Mouse (Mus musculus) heart, postnatal 0 days (tissue): ENCODE measurements at regions not wholly inside any gene's neighbourhood (a gene's known extent, or its start where the extent isn't known, plus 50 kb on each side); places are given as distances from the start of the nearest gene placed in this dataset.

Experiments
- ATAC-seq: fragments of 200-750 bp; cut with Nextera tagmentation; 2 replicates; pipeline ENCODE4 v1.8.0; 2017; ENCODE audit warnings: low read depth, moderate number of reproducible peaks, moderate library complexity; ENCODE audit not compliant: insufficient read depth
- DNase-seq: peaks from one replicate; pipeline ENCODE4 v3.0.0-alpha.2; 2016; ENCODE audit warnings: low spot score
- H3K27ac ChIP-seq: fragments of 300-500 bp; sonication (generic); 2 replicates; pipeline ENCODE4 v1.5.1; 2014; ENCODE audit warnings: low read depth, mild to moderate bottlenecking
- H3K27me3 ChIP-seq: fragments of 300-500 bp; sonication (generic); 2 replicates; pipeline ENCODE4 v1.6.1; 2014; ENCODE audit warnings: low read length, mixed read lengths; ENCODE audit not compliant: control insufficient read depth, insufficient read depth
- H3K36me3 ChIP-seq: fragments of 300-500 bp; sonication (generic); replicated peaks from 2 replicates; pipeline ENCODE4 v1.6.1; 2014; ENCODE audit warnings: low read length, mixed read lengths; ENCODE audit not compliant: control insufficient read depth, insufficient read depth
- H3K4me1 ChIP-seq: fragments of 300-500 bp; sonication (generic); 2 replicates; pipeline ENCODE4 v1.6.1; 2014; ENCODE audit warnings: antibody characterized with exemption; ENCODE audit not compliant: control insufficient read depth, insufficient read depth
- H3K4me2 ChIP-seq: fragments of 300-500 bp; sonication (generic); 2 replicates; pipeline ENCODE4 v1.6.1; 2014; ENCODE audit warnings: low read depth, mild to moderate bottlenecking, low read length, moderate library complexity
- H3K4me3 ChIP-seq: fragments of 300-500 bp; sonication (generic); 2 replicates; pipeline ENCODE4 v1.5.1; 2014; ENCODE audit warnings: low read depth, low read length
- H3K9ac ChIP-seq: fragments of 300-500 bp; sonication (generic); replicated peaks from 2 replicates; pipeline ENCODE4 v1.6.1; 2014; ENCODE audit warnings: low read depth, low read length, mixed read lengths
- H3K9me3 ChIP-seq: fragments of 300-500 bp; sonication (generic); replicated peaks from 2 replicates; pipeline ENCODE4 v1.6.1; 2016; ENCODE audit warnings: low read length; ENCODE audit not compliant: control insufficient read depth
- CTCF ChIP-seq: IDR thresholded peaks from 2 replicates; pipeline ENCODE4 v1.5.1; 2016; ENCODE audit warnings: antibody characterized with exemption, control low read depth, low read depth
- EP300 ChIP-seq: IDR thresholded peaks from 2 replicates; pipeline ENCODE4 v1.6.1; 2016; ENCODE audit warnings: antibody characterized with exemption, low read depth
- WGBS: fragments of 180-500 bp; shearing (Covaris S2); extraction: QIAGEN DNeasy Blood & Tissue Kit; methylation state at CpG from one replicate; pipeline ENCODE4 v1.1.7; 2014; 5-methylcytosine and 5-hydroxymethylcytosine counted together

- H3K9ac ChIP-seq, result no peak overlapping the region
- DNase-seq, result peak; percentile 45
- no peaks in the 10 kb centered on the region for H3K36me3 ChIP-seq
- peak overlapping the region; percentile 25; the same call in 1 of the 2 replicates for H3K27ac ChIP-seq
- ATAC-seq, result no peak
- TF ChIP-seq EP300, result no peak
- TF ChIP-seq CTCF, result no peak
- no peaks in the 10 kb centered on the region; the same call in 1 of the 2 replicates for H3K9me3 ChIP-seq
- WGBS, result 38% methylated on average over 13 of the region's 13 CpGs
- H3K4me1 ChIP-seq, result no peaks in the 10 kb centered on the region
- H3K4me2 ChIP-seq, result no peak overlapping the region
- no peak overlapping the region for H3K4me3 ChIP-seq
- H3K27me3 ChIP-seq, result no peaks in the 10 kb centered on the region
Measured at GRCm38 (mm10) chr13:97462110-97462883, 221.4 kb downstream of the Enc1 start.

GRCm38 (mm10) chr13:97461207-97461606, 220.3 kb downstream of the Enc1 start:
- DNase-seq, result no peak
- Histone ChIP-seq H3K4me3 (no peak overlapping the region), H3K9ac (no peak overlapping the region), H3K4me1 (no peaks in the 10 kb centered on the region), H3K9me3 (no peaks in the 10 kb centered on the region), H3K36me3 (no peaks in the 10 kb centered on the region), H3K27ac (no peak overlapping the region), H3K27me3 (no peaks in the 10 kb centered on the region), H3K4me2 (no peak overlapping the region)
- 87% methylated on average over 4 of the region's 4 CpGs for WGBS
- TF ChIP-seq CTCF (no peak), EP300 (no peak)
- ATAC-seq, result no peak

- no peaks in the 10 kb centered on the region for H3K4me1 ChIP-seq
- TF ChIP-seq EP300 (no peak), CTCF (no peak)
- H3K36me3 ChIP-seq, result no peaks in the 10 kb centered on the region
- no peak overlapping the region for H3K9ac ChIP-seq
- 88% methylated on average over 7 of the region's 7 CpGs for WGBS
- no peaks in the 10 kb centered on the region for H3K9me3 ChIP-seq
- H3K27ac ChIP-seq, result no peak overlapping the region
- DNase-seq (no peak), ATAC-seq (no peak)
- H3K4me2 ChIP-seq, result no peak overlapping the region
- no peaks in the 10 kb centered on the region for H3K27me3 ChIP-seq
- H3K4me3 ChIP-seq, result no peak overlapping the region
Measured at GRCm38 (mm10) chr13:97459106-97459505, 218.2 kb downstream of the Enc1 start.

GRCm38 (mm10) chr13:97455961-97456360, 215.1 kb downstream of the Enc1 start:
- no peak for TF ChIP-seq CTCF
- TF ChIP-seq EP300, result no peak
- Histone ChIP-seq H3K4me2 (no peak overlapping the region), H3K27ac (no peak overlapping the region), H3K4me3 (no peak overlapping the region), H3K4me1 (peaks cover 5% of the 10 kb centered on the region; the same call in 1 of the 2 replicates), H3K9ac (no peak overlapping the region), H3K27me3 (no peaks in the 10 kb centered on the region), H3K36me3 (no peaks in the 10 kb centered on the region), H3K9me3 (no peaks in the 10 kb centered on the region)
- ATAC-seq, result no peak
- DNase-seq, result no peak
- WGBS, result 60% methylated on average over 6 of the region's 6 CpGs

GRCm38 (mm10) chr13:97454715-97455114, 213.8 kb downstream of the Enc1 start:
- no peak for ATAC-seq
- no peak overlapping the region for H3K27ac ChIP-seq
- H3K4me1 ChIP-seq, result peaks cover 5% of the 10 kb centered on the region; the same call in 1 of the 2 replicates

More at GRCm38 (mm10) chr13:97454715-97455114, 213.8 kb downstream of the Enc1 start:
- Histone ChIP-seq H3K27me3 (no peaks in the 10 kb centered on the region), H3K36me3 (no peaks in the 10 kb centered on the region), H3K4me3 (no peak overlapping the region), H3K4me2 (no peak overlapping the region), H3K9me3 (no peaks in the 10 kb centered on the region), H3K9ac (no peak overlapping the region)
- no peak for TF ChIP-seq CTCF
- no peak for TF ChIP-seq EP300
- DNase-seq, result no peak
- whole genome bisulfite sequencing, result 81% methylated on average over 8 of the region's 8 CpGs
